Mouse (Mus musculus) G1E (cell line): ENCODE measurements at regions not wholly inside any gene's neighbourhood (a gene's known extent, or its start where the extent isn't known, plus 50 kb on each side); places are given as distances from the start of the nearest gene placed in this dataset.

Experiments
- ATAC-seq: 2 replicates; pipeline ENCODE4 v1.8.0; 2016; ENCODE audit warnings: mild to moderate bottlenecking; ENCODE audit not compliant: insufficient number of reproducible peaks, poor library complexity, low FRiP score, severe bottlenecking; ENCODE audit errors: extremely low read depth
- DNase-seq: peaks from one replicate; pipeline ENCODE4 v3.0.0; 2012; ENCODE audit warnings: low spot score
- H3K27me3 ChIP-seq: 2 replicates; pipeline ENCODE4 v1.6.1; 2012; ENCODE audit warnings: mild to moderate bottlenecking, low read length, inconsistent platforms; ENCODE audit not compliant: insufficient read depth
- H3K36me3 ChIP-seq: replicated peaks from 2 replicates; pipeline ENCODE3; 2012; ENCODE audit warnings: mild to moderate bottlenecking, inconsistent platforms
- H3K4me1 ChIP-seq: 2 replicates; pipeline ENCODE4 v1.6.1; 2012; ENCODE audit warnings: low read depth, low read length, inconsistent platforms, mixed read lengths; ENCODE audit not compliant: insufficient read depth
- H3K4me3 ChIP-seq: 2 replicates; pipeline ENCODE4 v1.5.1; 2012; ENCODE audit warnings: low read depth, mild to moderate bottlenecking, inconsistent platforms, low read length, moderate library complexity, mixed read lengths
- H3K9me3 ChIP-seq: replicated peaks from 2 replicates; pipeline ENCODE4 v1.6.1; 2012; ENCODE audit warnings: inconsistent platforms
- CTCF ChIP-seq: IDR thresholded peaks from 2 replicates; pipeline ENCODE4 v1.5.1; 2012; ENCODE audit warnings: low read depth, low read length, inconsistent platforms, mixed read lengths
- GATA1 ChIP-seq: IDR thresholded peaks from 2 replicates; pipeline ENCODE4 v1.6.1; 2012; ENCODE audit warnings: borderline replicate concordance, low read length, inconsistent platforms, mixed read lengths
- GATA2 ChIP-seq: IDR thresholded peaks from 2 replicates; pipeline ENCODE4 v1.6.1; 2012; ENCODE audit warnings: low read depth, low read length, inconsistent platforms, borderline replicate concordance
- POLR2AphosphoS5 ChIP-seq: IDR thresholded peaks from 2 replicates; pipeline ENCODE4 v1.6.1; 2012; ENCODE audit warnings: low read depth, low read length, inconsistent platforms; ENCODE audit not compliant: insufficient replicate concordance
- TAL1 ChIP-seq: conservative IDR thresholded peaks from 2 replicates; pipeline ENCODE4 v1.6.1; 2012; ENCODE audit warnings: low read depth, low read length, inconsistent platforms, mixed read lengths

- Histone ChIP-seq H3K9me3 (peaks cover 22% of the 10 kb centered on the region), H3K4me3 (no peak overlapping the region), H3K27me3 (no peaks in the 10 kb centered on the region), H3K4me1 (no peaks in the 10 kb centered on the region), H3K36me3 (no peaks in the 10 kb centered on the region)
- DNase-seq (no peak), ATAC-seq (no peak)
- TF ChIP-seq GATA1 = no peak
- no peak for TF ChIP-seq CTCF
- TF ChIP-seq TAL1 = no peak
- TF ChIP-seq GATA2 = no peak
- no peak for TF ChIP-seq POLR2AphosphoS5
Measured at GRCm38 (mm10) chr1:42253786-42254185, 441.8 kb upstream of the Pou3f3 start.

GRCm38 (mm10) chr1:42256911-42257595 lies 438.5 kb upstream of the Pou3f3 start:
- no peaks in the 10 kb centered on the region for H3K27me3 ChIP-seq

GRCm38 (mm10) chr1:42257801-42258593 lies 437.6 kb upstream of the Pou3f3 start:
- ATAC-seq (no peak), DNase-seq (no peak)
- Histone ChIP-seq H3K36me3 (no peaks in the 10 kb centered on the region), H3K9me3 (peaks cover 25% of the 10 kb centered on the region), H3K4me1 (no peaks in the 10 kb centered on the region), H3K27me3 (no peaks in the 10 kb centered on the region), H3K4me3 (no peak overlapping the region)
- TF ChIP-seq GATA2 (no peak), CTCF (no peak), TAL1 (no peak), GATA1 (no peak), POLR2AphosphoS5 (no peak)

More at GRCm38 (mm10) chr1:42256911-42257595, 438.5 kb upstream of the Pou3f3 start:
- ATAC-seq (no peak), DNase-seq (no peak)
- TF ChIP-seq GATA2 (no peak), CTCF (no peak), POLR2AphosphoS5 (no peak), TAL1 (no peak), GATA1 (no peak)
- Histone ChIP-seq H3K4me1 (no peaks in the 10 kb centered on the region), H3K4me3 (no peak overlapping the region), H3K36me3 (no peaks in the 10 kb centered on the region), H3K9me3 (peaks cover 20% of the 10 kb centered on the region)

GRCm38 (mm10) chr1:42258594-42258910 lies 437.0 kb upstream of the Pou3f3 start:
- DNase-seq (no peak), ATAC-seq (no peak)
- peaks cover 29% of the 10 kb centered on the region for H3K9me3 ChIP-seq
- H3K36me3 ChIP-seq = no peaks in the 10 kb centered on the region
- H3K4me3 ChIP-seq = no peak overlapping the region
- TF ChIP-seq CTCF = no peak
- H3K4me1 ChIP-seq = no peaks in the 10 kb centered on the region
- H3K27me3 ChIP-seq = no peaks in the 10 kb centered on the region

- no peak overlapping the region for H3K4me3 ChIP-seq
- H3K27me3 ChIP-seq = no peaks in the 10 kb centered on the region
- no peaks in the 10 kb centered on the region for H3K36me3 ChIP-seq
- ATAC-seq = no peak
- DNase-seq = no peak
- H3K9me3 ChIP-seq = peaks cover 31% of the 10 kb centered on the region
- H3K4me1 ChIP-seq = no peaks in the 10 kb centered on the region
- TF ChIP-seq GATA2 (no peak), POLR2AphosphoS5 (no peak), TAL1 (no peak), GATA1 (no peak), CTCF (no peak)
Measured at GRCm38 (mm10) chr1:42259216-42259977, 436.2 kb upstream of the Pou3f3 start.
